Mouse (Mus musculus) MEL (cell line): Measurements from ENCODE around the gene Pxmp2. TPM values are rescaled to one million over a fixed set of nuclear protein-coding genes. Genes with fewer than 3 reads are reported as not detected.

Source experiments
- DNase-seq: peaks from one replicate; pipeline ENCODE4 v3.0.0; 2011; ENCODE audit warnings: low read depth, low spot score
- H3K27ac ChIP-seq: 2 replicates; pipeline ENCODE4 v1.5.1; 2012; ENCODE audit warnings: low read depth, mild to moderate bottlenecking, control low read depth, low read length, moderate library complexity; ENCODE audit not compliant: control insufficient read depth
- H3K27me3 ChIP-seq, 2 experiments: fragments of 150-350 bp in 1 of 2; sonication (generic) in 1 of 2; 2 replicates each; pipeline ENCODE4 v1.6.1; 2012; ENCODE audit warnings: low read length in 2 of 2, mild to moderate bottlenecking in 2 of 2, improper control_type of control experiment in 1 of 2, moderate library complexity in 1 of 2; ENCODE audit not compliant: insufficient read depth in 2 of 2, control insufficient read depth in 1 of 2
- H3K36me3 ChIP-seq, 2 experiments: 2 replicates each; pipeline ENCODE4 v1.6.1; 2012 to 2014; ENCODE audit warnings: low read length in 2 of 2, improper control_type of control experiment in 1 of 2, inconsistent platforms in 1 of 2, mild to moderate bottlenecking in 1 of 2; ENCODE audit not compliant: insufficient read depth in 2 of 2, control insufficient read depth in 1 of 2
- H3K4me1 ChIP-seq, 2 experiments: fragments of 150-350 bp in 1 of 2; sonication (generic) in 1 of 2; 2 replicates each; pipeline ENCODE4 v1.6.1; 2012; ENCODE audit warnings: low read length in 2 of 2, improper control_type of control experiment in 1 of 2, mild to moderate bottlenecking in 1 of 2; ENCODE audit not compliant: insufficient read depth in 2 of 2, control insufficient read depth in 1 of 2
- H3K4me3 ChIP-seq, 2 experiments: fragments of 150-350 bp in 1 of 2; sonication (generic) in 1 of 2; 2 replicates each; pipeline ENCODE4 v1.5.1; 2012; ENCODE audit warnings: low read depth in 2 of 2, low read length in 2 of 2, mild to moderate bottlenecking in 2 of 2, moderate library complexity in 2 of 2, control low read depth in 1 of 2, improper control_type of control experiment in 1 of 2; ENCODE audit not compliant: control insufficient read depth in 1 of 2, insufficient read depth in 1 of 2
- H3K79me2 ChIP-seq: 2 replicates; pipeline ENCODE4 v1.6.1; 2012; ENCODE audit warnings: mild to moderate bottlenecking, low read length, moderate library complexity; ENCODE audit not compliant: control insufficient read depth, poor library complexity, insufficient read depth
- H3K9ac ChIP-seq: 2 replicates; pipeline ENCODE4 v1.6.1; 2012; ENCODE audit warnings: low read depth, mild to moderate bottlenecking, control low read depth, low read length, moderate library complexity; ENCODE audit not compliant: control insufficient read depth, poor library complexity, severe bottlenecking
- H3K9me3 ChIP-seq: fragments of 150-350 bp; sonication (generic); replicated peaks from 2 replicates; pipeline ENCODE4 v1.6.1; 2012; ENCODE audit warnings: mild to moderate bottlenecking, low read length, improper control_type of control experiment, moderate library complexity; ENCODE audit not compliant: insufficient read depth
- BHLHE40 ChIP-seq: IDR thresholded peaks from 2 replicates; pipeline ENCODE4 v1.6.1; 2012; ENCODE audit warnings: low read depth, mild to moderate bottlenecking, inconsistent platforms, low read length, improper control_type of control experiment, borderline replicate concordance
- CHD1 ChIP-seq: IDR thresholded peaks from 2 replicates; pipeline ENCODE4 v1.6.1; 2012; ENCODE audit warnings: low read depth, mild to moderate bottlenecking, inconsistent platforms, low read length, improper control_type of control experiment
- CTCF ChIP-seq, 3 experiments: IDR thresholded peaks in 2 of 3; conservative IDR thresholded peaks in 1 of 3; 2 replicates each; pipeline ENCODE4 v1.5.1; 2011 to 2012; ENCODE audit warnings: low read length in 3 of 3, low read depth in 2 of 3, mild to moderate bottlenecking in 2 of 3, improper control_type of control experiment in 1 of 3, inconsistent platforms in 1 of 3, mixed read lengths in 1 of 3, moderate library complexity in 1 of 3; ENCODE audit not compliant: control insufficient read depth in 1 of 3, insufficient read depth in 1 of 3, poor library complexity in 1 of 3, severe bottlenecking in 1 of 3
- E2F4 ChIP-seq: IDR thresholded peaks from 2 replicates; pipeline ENCODE4 v1.6.1; 2011; ENCODE audit warnings: low read depth, low read length, improper control_type of control experiment, borderline replicate concordance
- ELF1 ChIP-seq: IDR thresholded peaks from 2 replicates; pipeline ENCODE4 v1.6.1; 2014; ENCODE audit warnings: low read depth, mild to moderate bottlenecking, inconsistent platforms, low read length, improper control_type of control experiment, moderate library complexity
- EP300 ChIP-seq, 2 experiments: IDR thresholded peaks; 2 replicates each; pipeline ENCODE4 v1.6.1; 2011; ENCODE audit warnings: improper control_type of control experiment in 2 of 2, low read length in 2 of 2, low read depth in 1 of 2, mild to moderate bottlenecking in 1 of 2
- GABPA ChIP-seq: IDR thresholded peaks from 2 replicates; pipeline ENCODE4 v1.6.1; 2012; ENCODE audit warnings: low read depth, mild to moderate bottlenecking, inconsistent platforms, low read length, improper control_type of control experiment, moderate library complexity
- HCFC1 ChIP-seq: IDR thresholded peaks from 2 replicates; pipeline ENCODE4 v1.6.1; 2012; ENCODE audit warnings: low read depth, mild to moderate bottlenecking, inconsistent platforms, low read length, improper control_type of control experiment, moderate library complexity
- MEF2A ChIP-seq: IDR thresholded peaks from 2 replicates; pipeline ENCODE4 v1.6.1; 2014; ENCODE audit warnings: low read depth, mild to moderate bottlenecking, inconsistent platforms, low read length, improper control_type of control experiment; ENCODE audit not compliant: poor library complexity, insufficient replicate concordance, severe bottlenecking; ENCODE audit errors: extremely low read depth
- MYB ChIP-seq: IDR thresholded peaks from 2 replicates; pipeline ENCODE4 v1.6.1; 2011; ENCODE audit warnings: mild to moderate bottlenecking, low read depth, low read length, improper control_type of control experiment
- NRF1 ChIP-seq: IDR thresholded peaks from 2 replicates; pipeline ENCODE4 v1.6.1; 2014; ENCODE audit warnings: low read depth, mild to moderate bottlenecking, inconsistent platforms, low read length, improper control_type of control experiment, moderate library complexity; ENCODE audit not compliant: poor library complexity, insufficient read depth, severe bottlenecking
- POLR2AphosphoS2 ChIP-seq: IDR thresholded peaks from 2 replicates; pipeline ENCODE4 v1.6.1; 2011; ENCODE audit warnings: low read length, improper control_type of control experiment
- POLR2AphosphoS5 ChIP-seq: IDR thresholded peaks from 2 replicates; pipeline ENCODE4 v1.6.1; 2012; ENCODE audit warnings: low read depth, borderline replicate concordance, mild to moderate bottlenecking, inconsistent platforms, low read length, moderate library complexity, mixed read lengths
- SIN3A ChIP-seq: IDR thresholded peaks from 2 replicates; pipeline ENCODE4 v1.6.1; 2012; ENCODE audit warnings: low read length, improper control_type of control experiment, inconsistent platforms
- TAL1 ChIP-seq: IDR thresholded peaks from 2 replicates; pipeline ENCODE4 v1.6.1; 2012; ENCODE audit warnings: mild to moderate bottlenecking, inconsistent platforms, low read length, moderate library complexity, mixed read lengths
- TBP ChIP-seq: IDR thresholded peaks from 2 replicates; pipeline ENCODE4 v1.8.0; 2011; ENCODE audit warnings: low read depth, low read length, improper control_type of control experiment
- TCF12 ChIP-seq: IDR thresholded peaks from 2 replicates; pipeline ENCODE4 v1.6.1; 2014; ENCODE audit warnings: low read depth, mild to moderate bottlenecking, inconsistent platforms, low read length, improper control_type of control experiment, moderate library complexity
- UBTF ChIP-seq: IDR thresholded peaks from 2 replicates; pipeline ENCODE4 v1.6.1; 2012; ENCODE audit warnings: low read depth, mild to moderate bottlenecking, inconsistent platforms, low read length, improper control_type of control experiment, moderate library complexity, borderline replicate concordance; ENCODE audit not compliant: insufficient read depth
- USF1 ChIP-seq: IDR thresholded peaks from 2 replicates; pipeline ENCODE4 v1.6.1; 2014; ENCODE audit warnings: low read depth, mild to moderate bottlenecking, inconsistent platforms, low read length, improper control_type of control experiment, moderate library complexity
- ZKSCAN1 ChIP-seq: IDR thresholded peaks from 2 replicates; pipeline ENCODE4 v1.6.1; 2012; ENCODE audit warnings: low read depth, mild to moderate bottlenecking, inconsistent platforms, low read length, improper control_type of control experiment, moderate library complexity
- polyA plus RNA-seq, 2 experiments: library from polyadenylated mRNA; stranded (reverse) in 1 of 2; unstranded in 1 of 2; fragments of >175 nt in 1 of 2; fragments of >200 nt in 1 of 2; gene quantifications; 2 replicates each; pipeline versions ENCODE4 v1.2.1 to v1.2.4; 2012; ENCODE audit warnings: low replicate concordance in 2 of 2, low read depth in 1 of 2; ENCODE audit not compliant: insufficient read length in 2 of 2, insufficient read depth in 1 of 2, missing spikeins in 1 of 2
- total RNA-seq: library from RNA; depleted of rRNA; stranded (reverse); fragments of 300-350 nt; gene quantifications from 2 replicates; pipeline ENCODE4 v1.2.3, GENCODE M21; 2012

Gene Pxmp2
- total and polyA plus RNA-seq, 3 experiments: 8.4 to 15.2 TPM; not detected in 1

DNA sequence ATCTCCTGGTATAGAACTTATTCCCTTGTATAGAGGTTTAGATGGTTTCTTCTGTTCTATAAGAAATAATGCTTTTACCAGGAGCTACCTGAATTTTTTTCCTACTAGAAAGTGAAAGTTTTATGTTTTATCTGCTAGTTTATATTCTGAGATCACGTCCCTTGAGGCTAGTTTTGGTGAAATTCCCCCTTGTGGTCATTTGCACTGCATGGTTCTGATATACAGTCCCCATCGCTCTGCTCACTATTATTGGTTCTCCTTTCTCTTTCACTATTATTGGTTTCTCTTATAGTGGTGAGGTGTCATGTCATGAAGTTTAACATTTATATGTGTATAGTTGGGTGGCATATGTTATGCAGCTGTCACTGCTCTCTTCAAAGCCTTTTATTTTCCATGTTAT, 14.6 kb upstream of the Pxmp2 start:
- H3K79me2 ChIP-seq: no peaks in the 10 kb centered on the region
- H3K36me3 ChIP-seq: peaks cover 0 to 21% of the 10 kb centered on the region in 2 experiments; a peak in 2 of 4 replicates
- no peaks in the 10 kb centered on the region for H3K27me3 ChIP-seq
- no peak for DNase-seq
- no peak overlapping the region for H3K4me3 ChIP-seq
- no peak for TF ChIP-seq UBTF
- no peak for TF ChIP-seq TCF12
- TF ChIP-seq MEF2A: no peak
- TF ChIP-seq GABPA: no peak
- no peak for TF ChIP-seq ZKSCAN1
- TF ChIP-seq ELF1: no peak
- H3K4me1 ChIP-seq: no peaks in the 10 kb centered on the region
- H3K27ac ChIP-seq: no peak overlapping the region
- no peaks in the 10 kb centered on the region for H3K9me3 ChIP-seq
- no peak overlapping the region for H3K9ac ChIP-seq

DNA sequence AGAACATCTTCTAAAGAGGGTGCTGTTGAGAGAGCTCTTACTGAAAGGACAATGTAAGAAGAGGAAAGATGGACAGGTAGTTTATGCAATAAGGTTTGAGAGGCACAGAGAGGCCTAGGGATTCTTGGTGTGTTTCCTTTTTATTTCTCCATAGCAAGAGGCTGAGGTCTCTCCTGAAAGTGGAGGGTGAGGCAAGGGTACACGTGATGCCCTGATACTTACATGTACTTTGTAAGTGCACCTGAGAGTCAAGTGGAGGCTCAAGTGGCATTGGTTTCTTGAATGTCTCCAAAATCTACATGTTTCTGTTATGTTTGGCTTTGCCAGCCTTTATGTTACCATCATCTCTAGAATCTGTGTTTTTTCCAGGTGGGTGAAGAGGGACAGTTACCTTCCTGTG, 10.7 kb upstream of the Pxmp2 start:
- Histone ChIP-seq H3K9me3 (no peaks in the 10 kb centered on the region), H3K36me3 (peaks cover 0 to 18% of the 10 kb centered on the region in 2 experiments; a peak in 2 of 4 replicates), H3K4me3 (no peak overlapping the region), H3K79me2 (no peaks in the 10 kb centered on the region), H3K4me1 (no peaks in the 10 kb centered on the region), H3K9ac (no peak overlapping the region), H3K27ac (no peak overlapping the region), H3K27me3 (no peaks in the 10 kb centered on the region)
- TF ChIP-seq NRF1 (no peak), TBP (no peak), MYB (no peak), HCFC1 (no peak), CHD1 (no peak), UBTF (no peak), EP300 (IDR thresholded peaks at IDR 0.05; ENCODE audit: low read depth in 1 of 2, low read length in 2 of 2) (no peak), SIN3A (no peak), BHLHE40 (no peak), E2F4 (no peak), POLR2AphosphoS5 (no peak), POLR2AphosphoS2 (no peak), CTCF (IDR thresholded peaks at IDR 0.05 in 2 of 3, conservative IDR thresholded peaks at IDR 0.05 in 1 of 3; ENCODE audit: control insufficient read depth in 1 of 3, insufficient read depth in 1 of 3, low read depth in 2 of 3, low read length in 3 of 3, poor library complexity in 1 of 3, severe bottlenecking in 1 of 3) (no peak), USF1 (no peak), GABPA (no peak), TAL1 (no peak)
- no peak for DNase-seq
